Mouse (Mus musculus) midbrain, embryonic 11.5 days (tissue): ENCODE measurements around the gene Sorbs1. TPM values are rescaled to one million over a fixed set of nuclear protein-coding genes. Genes with fewer than 3 reads are reported as not detected.

Experiments
- ATAC-seq: fragments of 200-750 bp; cut with Nextera tagmentation; 2 replicates; pipeline ENCODE4 v1.8.0; 2017; ENCODE audit warnings: moderate TSS enrichment, moderate library complexity; ENCODE audit not compliant: low FRiP score
- DNase-seq: peaks from one replicate; pipeline ENCODE4 v3.0.0; 2015; ENCODE audit warnings: low spot score; ENCODE audit errors: missing footprints
- H3K27ac ChIP-seq: fragments of 300-500 bp; sonication (generic); 2 replicates; pipeline ENCODE4 v1.5.1; 2014; ENCODE audit warnings: low read depth, low read length
- H3K27me3 ChIP-seq: fragments of 300-500 bp; sonication (generic); 2 replicates; pipeline ENCODE4 v1.6.1; 2014; ENCODE audit warnings: mild to moderate bottlenecking, low read length, moderate library complexity, mixed read lengths; ENCODE audit not compliant: control insufficient read depth, insufficient read depth
- H3K36me3 ChIP-seq: fragments of 300-500 bp; sonication (generic); 2 replicates; pipeline ENCODE4 v1.6.1; 2014; ENCODE audit warnings: mild to moderate bottlenecking, low read length, moderate library complexity, mixed read lengths; ENCODE audit not compliant: control insufficient read depth, insufficient read depth
- H3K4me1 ChIP-seq: fragments of 300-500 bp; sonication (generic); 2 replicates; pipeline ENCODE4 v1.6.1; 2014; ENCODE audit warnings: low read length; ENCODE audit not compliant: control insufficient read depth, insufficient read depth
- H3K4me2 ChIP-seq: fragments of 300-500 bp; sonication (generic); 2 replicates; pipeline ENCODE4 v1.6.1; 2014; ENCODE audit warnings: mild to moderate bottlenecking, moderate library complexity
- H3K4me3 ChIP-seq: fragments of 300-500 bp; sonication (generic); 2 replicates; pipeline ENCODE4 v1.5.1; 2014; ENCODE audit warnings: low read depth, low read length
- H3K9ac ChIP-seq: fragments of 300-500 bp; sonication (generic); 2 replicates; pipeline ENCODE4 v1.6.1; 2014; ENCODE audit warnings: low read length
- H3K9me3 ChIP-seq: fragments of 300-500 bp; sonication (generic); 2 replicates; pipeline ENCODE4 v1.6.1; 2016; ENCODE audit warnings: low read length; ENCODE audit not compliant: control insufficient read depth
- WGBS: fragments of 180-500 bp; shearing (Covaris S2); extraction: QIAGEN DNeasy Blood & Tissue Kit; methylation state at CpG from one replicate; pipeline ENCODE4 v1.1.7; 2014; 5-methylcytosine and 5-hydroxymethylcytosine counted together
- polyA plus RNA-seq: library from polyadenylated mRNA; unstranded; fragments of >200 nt; fragmentation: Nextera tagmentation; extraction: Ambion mirVana; gene quantifications from 2 replicates; pipeline ENCODE4 v1.2.1, GENCODE M21; 2014

Gene Sorbs1
- polyA plus RNA-seq, 1 experiment from 2014 or later, result 61.0 TPM

GRCm38 (mm10) chr19:40379081-40379480, 134.5 kb downstream of the Sorbs1 start:
- Histone ChIP-seq H3K4me3 (no peak overlapping the region), H3K27me3 (no peaks in the 10 kb centered on the region), H3K4me2 (no peak overlapping the region), H3K36me3 (no peaks in the 10 kb centered on the region), H3K9me3 (no peaks in the 10 kb centered on the region), H3K27ac (no peak overlapping the region), H3K9ac (no peak overlapping the region), H3K4me1 (no peaks in the 10 kb centered on the region)
- DNase-seq (no peak), ATAC-seq (no peak)
- 86% methylated on average over 4 of the region's 4 CpGs for WGBS

GRCm38 (mm10) chr19:40377632-40378031, 135.9 kb downstream of the Sorbs1 start:
- H3K4me2 ChIP-seq, result no peak overlapping the region
- no peak for DNase-seq
- H3K9me3 ChIP-seq, result no peaks in the 10 kb centered on the region
- ATAC-seq, result no peak
- WGBS, result 86% methylated on average over 14 of the region's 14 CpGs
- no peak overlapping the region for H3K4me3 ChIP-seq
- no peaks in the 10 kb centered on the region for H3K4me1 ChIP-seq
- H3K36me3 ChIP-seq, result no peaks in the 10 kb centered on the region
- H3K27me3 ChIP-seq, result no peaks in the 10 kb centered on the region
- no peak overlapping the region for H3K9ac ChIP-seq
- H3K27ac ChIP-seq, result no peak overlapping the region

- H3K27me3 ChIP-seq, result no peaks in the 10 kb centered on the region
- DNase-seq (no peak), ATAC-seq (no peak)
- H3K9ac ChIP-seq, result no peak overlapping the region
- no peaks in the 10 kb centered on the region for H3K9me3 ChIP-seq
- no peak overlapping the region for H3K4me2 ChIP-seq
- 82% methylated on average over 21 of the region's 21 CpGs for WGBS
- no peaks in the 10 kb centered on the region for H3K36me3 ChIP-seq
- H3K4me1 ChIP-seq, result no peaks in the 10 kb centered on the region; the same call in 1 of the 2 replicates
- H3K27ac ChIP-seq, result no peak overlapping the region
- H3K4me3 ChIP-seq, result no peak overlapping the region
Measured at GRCm38 (mm10) chr19:40376566-40377281, 136.9 kb downstream of the Sorbs1 start.

- H3K4me2 ChIP-seq, result no peak overlapping the region
- no peak overlapping the region for H3K27ac ChIP-seq
- H3K4me3 ChIP-seq, result no peak overlapping the region
- no peaks in the 10 kb centered on the region for H3K9me3 ChIP-seq
- no peaks in the 10 kb centered on the region for H3K27me3 ChIP-seq
- H3K4me1 ChIP-seq, result no peaks in the 10 kb centered on the region; the same call in 1 of the 2 replicates
- DNase-seq (no peak), ATAC-seq (no peak)
- H3K36me3 ChIP-seq, result no peaks in the 10 kb centered on the region
- 73% methylated on average over 2 of the region's 2 CpGs for WGBS
- H3K9ac ChIP-seq, result no peak overlapping the region
Measured at GRCm38 (mm10) chr19:40374720-40375119, 138.9 kb downstream of the Sorbs1 start.

- 87% methylated on average over 5 of the region's 5 CpGs for WGBS
Measured at GRCm38 (mm10) chr19:40372679-40373078, 140.9 kb downstream of the Sorbs1 start.

GRCm38 (mm10) chr19:40371866-40372265, 141.7 kb downstream of the Sorbs1 start:
- Histone ChIP-seq H3K36me3 (no peaks in the 10 kb centered on the region), H3K4me3 (no peak overlapping the region), H3K9ac (no peak overlapping the region), H3K4me2 (no peak overlapping the region), H3K27ac (no peak overlapping the region), H3K27me3 (no peaks in the 10 kb centered on the region), H3K4me1 (no peaks in the 10 kb centered on the region; the same call in 1 of the 2 replicates), H3K9me3 (no peaks in the 10 kb centered on the region)
- 62% methylated on average over 4 of the region's 4 CpGs for WGBS
- DNase-seq (no peak), ATAC-seq (no peak)

More at GRCm38 (mm10) chr19:40372679-40373078, 140.9 kb downstream of the Sorbs1 start:
- H3K9ac ChIP-seq, result no peak overlapping the region
- H3K27ac ChIP-seq, result no peak overlapping the region
- DNase-seq (no peak), ATAC-seq (no peak)
- H3K4me3 ChIP-seq, result no peak overlapping the region
- no peaks in the 10 kb centered on the region for H3K36me3 ChIP-seq
- H3K4me2 ChIP-seq, result no peak overlapping the region
- H3K4me1 ChIP-seq, result no peaks in the 10 kb centered on the region; the same call in 1 of the 2 replicates
- H3K9me3 ChIP-seq, result no peaks in the 10 kb centered on the region
- no peaks in the 10 kb centered on the region for H3K27me3 ChIP-seq

- no peak for DNase-seq
- Histone ChIP-seq H3K4me3 (no peak overlapping the region), H3K27ac (no peak overlapping the region), H3K4me2 (no peak overlapping the region), H3K9ac (no peak overlapping the region), H3K4me1 (peaks cover 3% of the 10 kb centered on the region), H3K9me3 (no peaks in the 10 kb centered on the region), H3K36me3 (no peaks in the 10 kb centered on the region), H3K27me3 (no peaks in the 10 kb centered on the region)
- 82% methylated on average over 18 of the region's 18 CpGs for WGBS
- no peak for ATAC-seq
Measured at GRCm38 (mm10) chr19:40369852-40370811, 143.4 kb downstream of the Sorbs1 start.

- Histone ChIP-seq H3K9ac (no peak overlapping the region), H3K27me3 (no peaks in the 10 kb centered on the region), H3K4me2 (no peak overlapping the region), H3K4me3 (no peak overlapping the region), H3K36me3 (peaks cover 2% of the 10 kb centered on the region; the same call in 1 of the 2 replicates), H3K9me3 (no peaks in the 10 kb centered on the region; the same call in 1 of the 2 replicates), H3K4me1 (peaks cover 3% of the 10 kb centered on the region), H3K27ac (no peak overlapping the region)
- DNase-seq (no peak), ATAC-seq (no peak)
- 98% methylated on average over 2 of the region's 2 CpGs for WGBS
Measured at GRCm38 (mm10) chr19:40368517-40368916, 145.1 kb downstream of the Sorbs1 start.
